Mouse (Mus musculus): ENCODE data around the gene Bbs9.
"Not testable (repeated sequence)": the region's sequence is repeated elsewhere in the genome, so short reads cannot be mapped to it uniquely, and the experiment has no call there.

- peak; percentile 69 for TF ChIP-seq CTCF (IDR thresholded peaks at IDR 0.05)
- not testable (repeated sequence) for TF ChIP-seq EP300 (IDR thresholded peaks at IDR 0.05)
Observed at GRCm38 (mm10) chr9:22713286-22713685, 237.8 kb downstream of the Bbs9 start.
